Mouse (Mus musculus) lung, postnatal 0 days (tissue): Measurements from ENCODE around the gene Fxyd6. TPM values are rescaled to one million over a fixed set of nuclear protein-coding genes. Genes with fewer than 3 reads are reported as not detected.

Experiments
- ATAC-seq: fragments of 200-750 bp; cut with Nextera tagmentation; 2 replicates; pipeline ENCODE4 v1.8.0; 2017; ENCODE audit warnings: moderate library complexity
- DNase-seq: peaks from one replicate; pipeline ENCODE4 v3.0.0-alpha.2; 2016; ENCODE audit warnings: low spot score
- H3K27ac ChIP-seq: fragments of 300-500 bp; sonication (generic); 2 replicates; pipeline ENCODE4 v1.5.1; 2014; ENCODE audit warnings: antibody characterized with exemption, mild to moderate bottlenecking, low read length, mixed read lengths
- H3K27me3 ChIP-seq: fragments of 300-500 bp; sonication (generic); replicated peaks from 2 replicates; pipeline ENCODE4 v1.6.1; 2014; ENCODE audit warnings: low read length, mixed read lengths; ENCODE audit not compliant: insufficient read depth
- H3K36me3 ChIP-seq: fragments of 300-500 bp; sonication (generic); 2 replicates; pipeline ENCODE4 v1.6.1; 2014; ENCODE audit warnings: low read length, mixed read lengths; ENCODE audit not compliant: insufficient read depth
- H3K4me1 ChIP-seq: fragments of 300-500 bp; sonication (generic); 2 replicates; pipeline ENCODE4 v1.6.1; 2014; ENCODE audit warnings: antibody characterized with exemption, low read depth, low read length, mixed read lengths; ENCODE audit not compliant: insufficient read depth
- H3K4me2 ChIP-seq: fragments of 300-500 bp; sonication (generic); replicated peaks from 2 replicates; pipeline ENCODE4 v1.6.1; 2014; ENCODE audit warnings: low read depth, mild to moderate bottlenecking, low read length, moderate library complexity, mixed read lengths
- H3K4me3 ChIP-seq: fragments of 300-500 bp; sonication (generic); 2 replicates; pipeline ENCODE4 v1.5.1; 2014; ENCODE audit warnings: low read depth, low read length
- H3K9ac ChIP-seq: fragments of 300-500 bp; sonication (generic); replicated peaks from 2 replicates; pipeline ENCODE4 v1.6.1; 2014; ENCODE audit warnings: low read depth, mild to moderate bottlenecking
- H3K9me3 ChIP-seq: fragments of 300-500 bp; sonication (generic); 2 replicates; pipeline ENCODE4 v1.6.1; 2016; ENCODE audit warnings: low read length, mixed read lengths
- CTCF ChIP-seq: IDR thresholded peaks from 2 replicates; pipeline ENCODE4 v1.5.1; 2016; ENCODE audit warnings: antibody characterized with exemption, mild to moderate bottlenecking
- EP300 ChIP-seq: IDR thresholded peaks from 2 replicates; pipeline ENCODE4 v1.6.1; 2016; ENCODE audit warnings: antibody characterized with exemption, mild to moderate bottlenecking, control low read depth
- WGBS: fragments of 180-500 bp; shearing (Covaris S2); extraction: QIAGEN DNeasy Blood & Tissue Kit; methylation state at CpG from one replicate; pipeline ENCODE4 v1.1.7; 2014; 5-methylcytosine and 5-hydroxymethylcytosine counted together
- polyA plus RNA-seq: library from polyadenylated mRNA; unstranded; fragments of >200 nt; fragmentation: Nextera tagmentation; extraction: Ambion mirVana; gene quantifications from 2 replicates; pipeline ENCODE4 v1.2.1, GENCODE M21; 2015

Gene Fxyd6
- polyA plus RNA-seq, 1 experiment from 2014 or later = 13.4 TPM

GRCm38 (mm10) chr9:45412287-45412686, 42.3 kb downstream of the Fxyd6 start:
- Histone ChIP-seq H3K9me3 (no peaks in the 10 kb centered on the region), H3K4me2 (peak overlapping the region; percentile 28; the same call in 1 of the 2 replicates), H3K36me3 (no peaks in the 10 kb centered on the region), H3K9ac (no peak overlapping the region), H3K4me3 (no peak overlapping the region), H3K27ac (no peak overlapping the region), H3K4me1 (no peaks in the 10 kb centered on the region), H3K27me3 (no peaks in the 10 kb centered on the region)
- DNase-seq = peak; percentile 80
- peak; percentile 59 for ATAC-seq
- 8% methylated on average over 10 of the region's 10 CpGs for WGBS
- TF ChIP-seq CTCF = peak; percentile 94
- no peak for TF ChIP-seq EP300

GRCm38 (mm10) chr9:45412700-45413477, 42.9 kb downstream of the Fxyd6 start:
- no peaks in the 10 kb centered on the region for H3K27me3 ChIP-seq
- DNase-seq (no peak), ATAC-seq (no peak)
- no peaks in the 10 kb centered on the region for H3K9me3 ChIP-seq
- no peak overlapping the region for H3K4me2 ChIP-seq
- TF ChIP-seq EP300 (no peak), CTCF (no peak)
- 64% methylated on average over 4 of the region's 4 CpGs for WGBS
- no peaks in the 10 kb centered on the region for H3K36me3 ChIP-seq
- no peaks in the 10 kb centered on the region for H3K4me1 ChIP-seq
- no peak overlapping the region for H3K9ac ChIP-seq
- H3K27ac ChIP-seq = no peak overlapping the region
- H3K4me3 ChIP-seq = no peak overlapping the region

- no peak overlapping the region for H3K4me2 ChIP-seq
- WGBS = 49% methylated on average over 5 of the region's 5 CpGs
- H3K27ac ChIP-seq = no peak overlapping the region
- no peaks in the 10 kb centered on the region for H3K9me3 ChIP-seq
- TF ChIP-seq CTCF = peak; percentile 68
- TF ChIP-seq EP300 = no peak
- ATAC-seq (no peak), DNase-seq (peak; percentile 19)
- no peaks in the 10 kb centered on the region for H3K4me1 ChIP-seq
- H3K4me3 ChIP-seq = no peak overlapping the region
- no peaks in the 10 kb centered on the region for H3K36me3 ChIP-seq
- H3K27me3 ChIP-seq = no peaks in the 10 kb centered on the region
- no peak overlapping the region for H3K9ac ChIP-seq
Measured at GRCm38 (mm10) chr9:45413478-45414140, 43.6 kb downstream of the Fxyd6 start.

GRCm38 (mm10) chr9:45415912-45416311, 45.9 kb downstream of the Fxyd6 start:
- TF ChIP-seq CTCF (peak; percentile 82), EP300 (no peak)
- no peak overlapping the region for H3K4me3 ChIP-seq
- no peak overlapping the region for H3K4me2 ChIP-seq
- no peaks in the 10 kb centered on the region for H3K9me3 ChIP-seq
- no peak for DNase-seq
- no peak for ATAC-seq
- WGBS = 47% methylated on average over 4 of the region's 4 CpGs
- no peaks in the 10 kb centered on the region for H3K4me1 ChIP-seq
- H3K27me3 ChIP-seq = no peaks in the 10 kb centered on the region
- H3K9ac ChIP-seq = no peak overlapping the region
- H3K27ac ChIP-seq = no peak overlapping the region
- no peaks in the 10 kb centered on the region for H3K36me3 ChIP-seq

DNA sequence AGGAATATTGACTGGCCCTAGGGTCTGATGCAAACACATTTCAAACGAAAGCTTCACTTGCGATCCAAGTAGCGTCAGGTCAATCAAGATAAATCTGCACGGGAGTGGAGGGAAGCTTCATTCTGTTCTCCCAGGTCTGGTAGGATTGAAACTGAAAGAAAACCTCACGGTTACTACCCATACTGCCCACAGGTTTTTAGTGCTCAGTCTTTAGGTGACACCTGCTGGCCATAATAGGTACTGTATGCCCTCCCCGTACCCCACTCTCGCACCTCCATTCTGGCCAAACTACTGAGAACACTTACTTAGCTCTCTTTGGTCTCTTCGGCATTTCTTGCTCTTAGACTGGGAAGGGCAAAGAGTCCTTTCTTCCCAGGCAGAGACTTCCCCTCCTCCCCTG, 47.3 kb downstream of the Fxyd6 start:
- H3K27me3 ChIP-seq = no peaks in the 10 kb centered on the region
- DNase-seq = peak; percentile 81
- H3K4me1 ChIP-seq = no peaks in the 10 kb centered on the region
- ATAC-seq = peak; percentile 61
- no peak overlapping the region for H3K27ac ChIP-seq
- H3K4me2 ChIP-seq = peak overlapping the region; percentile 51
- TF ChIP-seq CTCF (peak; percentile 83), EP300 (no peak)
- H3K9me3 ChIP-seq = no peaks in the 10 kb centered on the region
- WGBS = 15% methylated on average over 8 of the region's 8 CpGs
- H3K36me3 ChIP-seq = no peaks in the 10 kb centered on the region
- H3K4me3 ChIP-seq = 0 out of 2 replicates have a peak overlapping the region, but pooled peaks have one; percentile 19
- no peak overlapping the region; the same call in 1 of the 2 replicates for H3K9ac ChIP-seq

- ATAC-seq (no peak), DNase-seq (no peak)
- Histone ChIP-seq H3K4me2 (no peak overlapping the region), H3K27ac (no peak overlapping the region), H3K9me3 (no peaks in the 10 kb centered on the region), H3K4me1 (no peaks in the 10 kb centered on the region), H3K9ac (no peak overlapping the region), H3K36me3 (no peaks in the 10 kb centered on the region), H3K4me3 (no peak overlapping the region), H3K27me3 (no peaks in the 10 kb centered on the region)
- TF ChIP-seq EP300 (no peak), CTCF (no peak)
- 61% methylated on average over 8 of the region's 8 CpGs for WGBS
Measured at GRCm38 (mm10) chr9:45418252-45418651, 48.3 kb downstream of the Fxyd6 start.
